Mouse (Mus musculus): ENCODE measurements around the gene Fndc5. TPM values are rescaled to one million over a fixed set of nuclear protein-coding genes. Genes with fewer than 3 reads are reported as not detected.

The Fndc5 gene
- polyA plus RNA-seq, 1 experiment, result 1.5 TPM

GRCm38 (mm10) chr4:129122719-129123118 lies 14.1 kb upstream of the Fndc5 start:
- DNase-seq (ENCODE audit: low read depth), result no peak

- no peak for DNase-seq (ENCODE audit: low read depth)
Observed at GRCm38 (mm10) chr4:129124652-129125146, 12.1 kb upstream of the Fndc5 start.

- peak; percentile 70 for DNase-seq (ENCODE audit: low read depth)
Observed at GRCm38 (mm10) chr4:129125736-129126451, 10.9 kb upstream of the Fndc5 start.

GRCm38 (mm10) chr4:129128582-129129338 lies 8.0 kb upstream of the Fndc5 start:
- no peak for DNase-seq (ENCODE audit: low read depth)

GRCm38 (mm10) chr4:129129387-129129786 lies 7.4 kb upstream of the Fndc5 start:
- no peak for DNase-seq (ENCODE audit: low read depth)

- DNase-seq (ENCODE audit: low read depth), result no peak
Observed at GRCm38 (mm10) chr4:129130149-129130548, 6.7 kb upstream of the Fndc5 start.

GRCm38 (mm10) chr4:129130755-129131303 lies 6.0 kb upstream of the Fndc5 start:
- DNase-seq (ENCODE audit: low read depth), result no peak

- DNase-seq (ENCODE audit: low read depth), result no peak
Observed at GRCm38 (mm10) chr4:129134799-129135585, 1.8 kb upstream of the Fndc5 start.

GRCm38 (mm10) chr4:129135637-129136036 lies 1.2 kb upstream of the Fndc5 start:
- DNase-seq (ENCODE audit: low read depth), result no peak

GRCm38 (mm10) chr4:129136189-129136578 lies 615 bp upstream of the Fndc5 start:
- no peak for DNase-seq (ENCODE audit: low read depth)

GRCm38 (mm10) chr4:129137392-129138321 lies 858 bp downstream of the Fndc5 start:
- no peak for DNase-seq (ENCODE audit: low read depth)

GRCm38 (mm10) chr4:129139642-129140041 lies 2.8 kb downstream of the Fndc5 start:
- no peak for DNase-seq (ENCODE audit: low read depth)

- no peak for DNase-seq (ENCODE audit: low read depth)
Observed at GRCm38 (mm10) chr4:129140808-129141207, 4.0 kb downstream of the Fndc5 start.

GRCm38 (mm10) chr4:129141560-129142438 lies 5.0 kb downstream of the Fndc5 start:
- no peak for DNase-seq (ENCODE audit: low read depth)

- no peak for DNase-seq (ENCODE audit: low read depth)
Observed at GRCm38 (mm10) chr4:129142439-129143045, 5.7 kb downstream of the Fndc5 start.

- DNase-seq (ENCODE audit: low read depth), result no peak
Observed at GRCm38 (mm10) chr4:129143509-129143908, 6.7 kb downstream of the Fndc5 start.

GRCm38 (mm10) chr4:129144401-129145367 lies 7.9 kb downstream of the Fndc5 start:
- no peak for DNase-seq (ENCODE audit: low read depth)

GRCm38 (mm10) chr4:129145411-129145810 lies 8.6 kb downstream of the Fndc5 start:
- DNase-seq (ENCODE audit: low read depth), result no peak

Data from gonadal fat pad, adult 2 months (tissue).